Mouse (Mus musculus) forebrain, embryonic 11.5 days (tissue): ENCODE measurements around the gene Gm17660. TPM values are rescaled to one million over a fixed set of nuclear protein-coding genes. Genes with fewer than 3 reads are reported as not detected.
"Not testable (repeated sequence)": the region's sequence is repeated elsewhere in the genome, so short reads cannot be mapped to it uniquely, and the experiment has no call there.

Experiments used
- ATAC-seq: fragments of 200-750 bp; cut with Nextera tagmentation; replicated peaks from 2 replicates; pipeline ENCODE4 v1.8.0; 2017; ENCODE audit warnings: moderate TSS enrichment; ENCODE audit not compliant: low FRiP score
- DNase-seq: peaks from one replicate; pipeline ENCODE4 v3.0.0-alpha.2; 2017; ENCODE audit warnings: low spot score
- H3K27ac ChIP-seq: fragments of 300-500 bp; sonication (generic); 2 replicates; pipeline ENCODE4 v1.5.1; 2014; ENCODE audit warnings: low read depth, low read length
- H3K27me3 ChIP-seq: fragments of 300-500 bp; sonication (generic); 2 replicates; pipeline ENCODE4 v1.6.1; 2014; ENCODE audit warnings: mild to moderate bottlenecking, low read length, mixed read lengths; ENCODE audit not compliant: control insufficient read depth, insufficient read depth
- H3K36me3 ChIP-seq: fragments of 300-500 bp; sonication (generic); 2 replicates; pipeline ENCODE4 v1.6.1; 2014; ENCODE audit warnings: mild to moderate bottlenecking, low read length, moderate library complexity, mixed read lengths; ENCODE audit not compliant: control insufficient read depth, insufficient read depth
- H3K4me1 ChIP-seq: fragments of 300-500 bp; sonication (generic); replicated peaks from 2 replicates; pipeline ENCODE4 v1.6.1; 2014; ENCODE audit warnings: low read length, mixed read lengths; ENCODE audit not compliant: control insufficient read depth, insufficient read depth
- H3K4me2 ChIP-seq: fragments of 300-500 bp; sonication (generic); 2 replicates; pipeline ENCODE4 v1.6.1; 2014; ENCODE audit warnings: low read depth, mild to moderate bottlenecking, low read length, moderate library complexity, mixed read lengths; ENCODE audit not compliant: severe bottlenecking
- H3K4me3 ChIP-seq: fragments of 300-500 bp; sonication (generic); 2 replicates; pipeline ENCODE4 v1.5.1; 2014; ENCODE audit warnings: low read depth, low read length
- H3K9ac ChIP-seq: fragments of 300-500 bp; sonication (generic); 2 replicates; pipeline ENCODE4 v1.6.1; 2014; ENCODE audit warnings: low read length
- H3K9me3 ChIP-seq: fragments of 300-500 bp; sonication (generic); 2 replicates; pipeline ENCODE4 v1.6.1; 2016; ENCODE audit warnings: low read length, mixed read lengths; ENCODE audit not compliant: control insufficient read depth
- WGBS: fragments of 180-500 bp; shearing (Covaris S2); extraction: QIAGEN DNeasy Blood & Tissue Kit; methylation state at CpG from one replicate; pipeline ENCODE4 v1.1.7; 2014; 5-methylcytosine and 5-hydroxymethylcytosine counted together
- microRNA-seq: library from miRNA; unstranded; fragments of <30 nt; microRNA quantifications from one replicate; pipeline ENCODE4, GENCODE M21; 2016; ENCODE audit not compliant: insufficient number of aligned reads
- polyA plus RNA-seq: library from polyadenylated mRNA; unstranded; fragments of >200 nt; fragmentation: Nextera tagmentation; extraction: Ambion mirVana; gene quantifications from 2 replicates; pipeline ENCODE4 v1.2.1, GENCODE M21; 2014

Gene Gm17660
- polyA plus RNA-seq, 1 experiment from 2014 or later: not detected

GRCm38 (mm10) chr5:104024193-104024592, 53.2 kb downstream of the Gm17660 start:
- WGBS: 82% methylated on average over 5 of the region's 5 CpGs
- not testable (repeated sequence) for H3K27me3 ChIP-seq, ATAC-seq, H3K9me3 ChIP-seq, H3K27ac ChIP-seq, H3K36me3 ChIP-seq, H3K4me1 ChIP-seq, H3K4me2 ChIP-seq, H3K9ac ChIP-seq, DNase-seq, H3K4me3 ChIP-seq

DNA sequence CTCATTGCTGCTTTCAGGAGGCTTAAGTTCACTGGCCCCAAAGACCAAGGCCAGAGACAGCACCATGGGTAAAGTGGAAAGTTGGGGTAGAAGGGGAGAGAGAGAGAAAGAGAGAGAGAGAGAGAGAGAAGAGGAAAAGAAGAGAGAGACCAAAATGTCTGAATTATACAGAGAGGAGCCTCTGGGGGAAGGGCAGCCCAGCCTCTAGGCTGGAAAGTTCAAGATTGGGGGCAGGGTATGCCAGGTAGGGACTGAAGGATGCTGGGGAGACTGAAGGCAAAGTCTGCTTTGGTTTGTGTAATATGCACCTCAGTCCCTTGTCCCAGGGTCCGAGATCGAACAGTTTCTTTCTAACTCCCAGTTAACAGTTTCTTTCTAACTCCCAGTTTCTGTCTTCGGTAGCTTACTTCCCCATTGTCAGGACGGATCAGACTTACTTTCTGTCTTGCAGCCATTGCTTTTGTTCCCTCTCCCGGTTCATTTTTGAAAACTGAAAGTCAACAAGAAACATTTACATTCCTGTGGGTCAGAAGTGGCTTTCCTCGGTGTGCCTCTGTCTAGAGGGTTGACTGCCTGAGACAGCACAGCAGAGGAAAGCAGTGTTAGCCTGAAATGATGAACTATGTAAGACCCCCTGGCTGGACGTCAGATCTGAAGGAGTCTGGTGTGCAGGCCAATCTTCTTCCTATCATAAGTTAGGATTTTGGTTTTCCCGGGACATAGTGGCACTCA, 54.0 kb downstream of the Gm17660 start:
- H3K9me3 ChIP-seq: no peaks in the 10 kb centered on the region
- H3K4me3 ChIP-seq: no peak overlapping the region
- H3K36me3 ChIP-seq: no peaks in the 10 kb centered on the region
- H3K4me2 ChIP-seq: no peak overlapping the region
- H3K27ac ChIP-seq: no peak overlapping the region
- no peaks in the 10 kb centered on the region for H3K4me1 ChIP-seq
- no peak overlapping the region for H3K9ac ChIP-seq
- no peak for DNase-seq
- no peak for ATAC-seq
- H3K27me3 ChIP-seq: peaks cover 2% of the 10 kb centered on the region; the same call in 1 of the 2 replicates
- WGBS: 76% methylated on average over 8 of the region's 8 CpGs

GRCm38 (mm10) chr5:104022558-104022957, 54.9 kb downstream of the Gm17660 start:
- H3K9ac ChIP-seq: no peak overlapping the region
- H3K4me2 ChIP-seq: no peak overlapping the region
- H3K36me3 ChIP-seq: no peaks in the 10 kb centered on the region
- no peaks in the 10 kb centered on the region for H3K9me3 ChIP-seq
- H3K4me1 ChIP-seq: no peaks in the 10 kb centered on the region
- 34% methylated on average over 5 of the region's 5 CpGs for WGBS
- ATAC-seq (no peak), DNase-seq (no peak)
- H3K4me3 ChIP-seq: peak overlapping the region; percentile 36; the same call in 1 of the 2 replicates
- peaks cover 2% of the 10 kb centered on the region; the same call in 1 of the 2 replicates for H3K27me3 ChIP-seq
- H3K27ac ChIP-seq: no peak overlapping the region

- peak; percentile 73 for DNase-seq
- Histone ChIP-seq H3K27me3 (peaks cover 2% of the 10 kb centered on the region; the same call in 1 of the 2 replicates), H3K9me3 (no peaks in the 10 kb centered on the region), H3K4me1 (no peaks in the 10 kb centered on the region), H3K27ac (no peak within 1 kb of the TSS), H3K36me3 (no peaks in the 10 kb centered on the region), H3K4me3 (peak within 1 kb of the TSS; percentile 36), H3K9ac (peak within 1 kb of the TSS; percentile 63), H3K4me2 (peak within 1 kb of the TSS; percentile 84)
- 2% methylated on average over 31 of the region's 31 CpGs for WGBS
- peak; percentile 80 for ATAC-seq
Observed at GRCm38 (mm10) chr5:104021597-104022378, 55.6 kb downstream of the Gm17660 start, which contains the start of gene Hsd17b11. Gene Hsd17b11, minus strand, starts transcription at chr5:104021919.

Small RNA genes within 50 kb of the gene (microRNA-seq; reads per million reads assigned to microRNA genes)
- 7.6 reads per million for gene Mir5619

Other genes starting within 250 kb of the Gm17660 start
- gene Klhl8, start 166.3 kb downstream of the Gm17660 start, polyA plus RNA-seq: 12.3 and 13.1 TPM in 2 replicates
- not detected in 2 replicates for gene Hsd17b13, start 100.2 kb downstream of the Gm17660 start, polyA plus RNA-seq
- gene Hsd17b11, start 55.7 kb downstream of the Gm17660 start, polyA plus RNA-seq: 0.95 and 0.96 TPM in 2 replicates
- 61.3 and 65.2 TPM in 2 replicates for gene Nudt9, start 31.3 kb downstream of the Gm17660 start, polyA plus RNA-seq
- gene Sparcl1, start 36.1 kb upstream of the Gm17660 start, polyA plus RNA-seq: 23.3 and 24.1 TPM in 2 replicates
- gene Dspp, start 93.1 kb upstream of the Gm17660 start, polyA plus RNA-seq: not detected in 2 replicates
- gene Dmp1, start 125.0 kb upstream of the Gm17660 start, polyA plus RNA-seq: 0.72 and 0.77 TPM in 2 replicates
- not detected in 2 replicates for gene Ibsp, start 221.6 kb upstream of the Gm17660 start, polyA plus RNA-seq
- gene Mepe, start 247.7 kb upstream of the Gm17660 start, polyA plus RNA-seq: not detected in 2 replicates